9 mouse cellular contexts compared by ENCODE assay signal in the genomic region with DNA sequence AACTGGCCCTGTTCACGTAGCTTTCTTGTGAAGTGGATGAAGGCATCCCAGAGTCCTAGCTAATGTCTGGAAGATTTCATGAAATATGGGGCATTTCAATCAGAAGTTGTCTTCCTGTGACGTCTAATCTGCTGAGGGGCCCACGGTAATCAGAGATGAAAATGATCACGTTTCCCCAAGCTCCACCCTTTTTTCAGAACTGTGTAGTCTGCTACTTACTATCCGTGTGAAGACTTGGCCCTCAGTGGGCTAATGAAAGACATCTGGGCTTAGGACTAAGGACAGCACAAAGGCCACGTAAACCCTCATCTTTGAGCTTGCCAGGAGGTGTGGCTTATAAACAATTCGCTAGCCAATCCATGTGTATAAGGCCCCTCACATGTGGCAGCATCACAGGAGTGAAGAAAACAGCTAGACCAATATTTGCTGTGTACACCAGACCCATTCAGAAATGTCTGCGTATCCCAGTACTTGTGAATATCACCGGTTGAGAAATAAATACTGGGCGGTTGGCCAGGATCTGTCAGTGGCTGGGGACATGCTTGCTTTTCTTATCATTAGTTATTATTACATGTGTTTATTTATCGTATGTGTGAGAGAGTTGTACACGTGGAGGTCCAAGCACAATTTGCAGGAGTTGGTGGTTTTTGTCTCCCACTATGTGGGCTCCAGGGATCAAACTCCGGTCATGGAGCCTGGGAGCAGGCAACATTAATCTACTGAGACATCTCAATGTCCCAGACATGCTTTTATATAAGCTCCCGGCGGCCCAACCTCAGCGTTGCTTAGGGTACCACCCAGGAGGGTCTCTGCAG.
DNase-seq lines count a peak whose midpoint lies in the region.
"Had no signal": no experiment of that assay in that cellular context is flagged by ENCODE, and none has a peak within 500 bp of the region (broad histone marks: within the 10 kb centered on the region; RNA-seq: fewer than 3 reads in every experiment).

No protein-coding gene starts in this region.

- no peaks in the 10 kb centered on the region for H3K9me3 ChIP-seq in limb, embryonic 10.5 days (replicated peaks)

- WGBS in limb, embryonic 10.5 days, result 80% methylated on average over 16 of the region's 16 CpGs

- H3K36me3 ChIP-seq in limb, embryonic 10.5 days, result peaks cover 94% of the 10 kb centered on the region

- DNase-seq in cerebellum, postnatal 14 days, result peak; percentile 24 to 30
- DNase-seq in cerebellum, adult 9-11 months, result no peak
- peak; percentile 79 for DNase-seq in adipocyte (ENCODE audit: low spot score)
- peak; percentile 18 to 28 for DNase-seq in heart, postnatal 14 days
- DNase-seq in lung, postnatal 36 days, result peak; percentile 60
- no peak for DNase-seq in thymus, postnatal 10 days (ENCODE audit: low spot score in 2 of 2)
- no peak for DNase-seq in limb, embryonic 10.5 days (ENCODE audit: low spot score)
- DNase-seq in c-Kit-positive CD71-positive TER-119-positive erythroid progenitor cells, embryonic 14.5 days (ENCODE audit: low spot score), result no peak
- DNase-seq: B cell, adult 2 months had no signal

- intact Hi-C loops in heart, postnatal 14 days (cut with DNase I), result no loop called here

- H3K4me3 ChIP-seq in limb, embryonic 10.5 days, result no peak overlapping the region

- no peaks in the 10 kb centered on the region for H3K27me3 ChIP-seq in limb, embryonic 10.5 days (ENCODE audit: low read depth, poor library complexity, severe bottlenecking)

- H3K4me1 ChIP-seq in limb, embryonic 10.5 days, result peaks cover 7% of the 10 kb centered on the region; the same call in 1 of the 2 replicates

- H3K27ac ChIP-seq in limb, embryonic 10.5 days, result no peak overlapping the region

Comparison
In these comparisons a context has a peak if more than half of its experiments do, and no peak if none do; other contexts are left out.
1. DNase-seq: peak in cerebellum, postnatal 14 days (2 of 2), adipocyte (single experiment), heart, postnatal 14 days (2 of 2) and lung, postnatal 36 days (single experiment); none in cerebellum, adult 9-11 months (single experiment), thymus, postnatal 10 days (0 of 2), limb, embryonic 10.5 days (single experiment) and c-Kit-positive CD71-positive TER-119-positive erythroid progenitor cells, embryonic 14.5 days (single experiment).